Mouse (Mus musculus): ENCODE results near the gene St5.

DNA sequence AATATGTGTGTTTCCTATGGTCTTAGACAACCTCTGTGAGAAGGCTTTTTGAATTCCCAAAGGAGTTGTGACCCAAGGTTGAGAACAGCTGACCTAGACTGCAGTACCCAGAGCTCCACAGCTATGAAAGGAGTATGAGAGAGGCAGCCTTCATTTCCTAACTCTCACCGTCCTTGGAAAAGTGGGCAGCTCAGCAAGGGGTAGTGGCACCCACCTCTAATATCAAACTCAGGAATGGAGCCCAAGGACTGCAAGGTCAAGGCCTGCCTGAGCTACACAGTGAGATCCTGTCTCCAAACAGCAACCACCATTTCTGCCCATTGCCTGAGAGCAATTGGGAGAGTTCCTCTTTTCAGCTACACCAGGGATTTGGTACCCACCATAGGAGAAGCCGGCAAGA lies 173.7 kb downstream of the St5 start:
- no peak for TF ChIP-seq ZNF384 (IDR thresholded peaks at IDR 0.05; ENCODE audit: low read depth, low read length)
- TF ChIP-seq MAFK (IDR thresholded peaks at IDR 0.05; ENCODE audit: insufficient read depth, low read depth, low read length), result no peak
- no peak for TF ChIP-seq HCFC1 (IDR thresholded peaks at IDR 0.05; ENCODE audit: borderline replicate concordance, insufficient read depth, low read length)
- no peak for TF ChIP-seq ZC3H11A (IDR thresholded peaks at IDR 0.05; ENCODE audit: borderline replicate concordance, low read depth, low read length)
